Mouse (Mus musculus) heart, postnatal 4 days (tissue): ENCODE data around the gene H2-M11. TPM values are rescaled to one million over a fixed set of nuclear protein-coding genes. Genes with fewer than 3 reads are reported as not detected.

ENCODE experiments used
- DNase-seq: peaks from one replicate; pipeline ENCODE4 v3.0.0; 2021
- total RNA-seq, 2 experiments: library from RNA; stranded (reverse); gene quantifications; 2 replicates each; pipeline ENCODE4 v1.2.3; 2021

The H2-M11 gene
- not detected for total RNA-seq

DNA sequence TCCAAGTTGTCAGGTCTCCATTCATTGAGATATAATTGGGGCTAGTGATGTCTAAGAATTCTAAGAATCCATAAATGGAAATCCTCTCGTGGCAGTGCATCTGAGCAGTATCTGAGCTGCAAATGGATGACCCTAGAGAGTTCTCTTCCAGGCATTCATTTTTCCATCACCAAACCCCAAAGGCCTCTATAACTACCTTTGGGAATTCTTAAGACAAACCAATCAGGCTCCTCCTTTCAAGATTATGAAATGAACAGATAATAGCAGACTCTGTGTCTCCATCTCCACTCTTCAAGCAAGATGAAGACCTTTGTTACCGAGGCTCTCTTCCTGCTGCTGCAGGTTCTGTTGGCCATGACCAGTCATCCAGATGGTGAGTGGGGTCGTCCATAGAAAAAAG is at the start of gene H2-M11:
Gene H2-M11, plus strand, starts transcription at position 301 of the 400 bp plus-strand sequence.
- no peak for DNase-seq

DNA sequence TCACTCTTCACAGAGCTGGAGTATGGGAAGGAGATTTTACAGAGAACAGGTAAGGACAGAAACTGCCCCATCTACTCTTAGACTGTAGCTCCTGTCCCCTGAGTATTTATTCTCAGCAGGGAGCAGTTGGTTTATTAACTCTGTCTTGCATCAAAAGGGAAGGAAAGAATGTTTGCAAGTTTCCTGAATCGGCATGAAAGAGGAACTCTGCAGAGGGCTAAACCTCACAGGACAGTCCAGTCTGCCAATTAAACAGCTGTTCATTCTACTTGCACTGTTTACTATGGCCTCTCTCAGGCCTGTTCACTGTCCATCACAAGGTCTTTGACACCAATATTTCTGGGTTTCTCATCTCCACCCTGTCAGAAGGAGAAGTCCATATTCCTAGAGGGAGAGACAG is 46.4 kb upstream of the H2-M11 start:
- no peak for DNase-seq

DNA sequence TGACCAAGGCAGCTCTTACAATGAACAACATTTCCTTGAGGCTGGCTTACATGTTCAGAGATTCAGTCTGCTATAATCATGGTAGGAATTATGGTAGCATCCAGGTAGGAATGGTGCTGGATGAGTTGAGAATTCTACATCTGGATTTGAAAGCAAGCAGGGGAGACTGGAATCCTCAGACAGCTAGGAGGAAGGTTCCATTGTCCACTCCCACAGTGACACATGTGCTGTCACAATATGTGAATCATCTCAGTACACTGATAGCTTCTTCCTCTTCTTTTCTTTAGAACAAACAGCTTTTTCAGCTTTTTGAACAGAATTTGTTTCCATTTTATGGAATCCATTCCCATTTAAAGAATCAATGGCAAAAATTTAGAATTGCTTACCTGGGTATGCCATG is 43.0 kb upstream of the H2-M11 start:
- no peak for DNase-seq

Other genes with a start within 250 kb of the H2-M11 start
- gene H2-M10.1, start 220.9 kb upstream of the H2-M11 start, total RNA-seq = not detected
- not detected for gene H2-M10.3, start 178.7 kb upstream of the H2-M11 start, total RNA-seq
- not detected for gene H2-M10.4, start 84.7 kb upstream of the H2-M11 start, total RNA-seq
- not detected for gene H2-M9, start 95.6 kb downstream of the H2-M11 start, total RNA-seq
- gene H2-M1, start 125.1 kb downstream of the H2-M11 start, total RNA-seq = not detected
- gene H2-M10.5, start 225.8 kb downstream of the H2-M11 start, total RNA-seq = not detected